Mouse (Mus musculus) liver, adult 2 months (tissue): ENCODE measurements around the gene Snapc4. TPM values are rescaled to one million over a fixed set of nuclear protein-coding genes. Genes with fewer than 3 reads are reported as not detected.

Experiments
- DNase-seq: peaks from one replicate; pipeline ENCODE4 v3.0.0-alpha.2; 2011; ENCODE audit warnings: low read depth, low spot score; ENCODE audit errors: extremely low read depth
- H3K27ac ChIP-seq: fragments of 200-500 bp; replicated peaks from 2 replicates; pipeline ENCODE4 v1.5.1; 2012; ENCODE audit warnings: low read depth, mild to moderate bottlenecking, control low read depth, inconsistent platforms, low read length; ENCODE audit not compliant: insufficient read depth
- H3K27me3 ChIP-seq: fragments of 200-500 bp; 2 replicates; pipeline ENCODE4 v1.6.1; 2012; ENCODE audit warnings: mild to moderate bottlenecking, moderate library complexity, low read length, inconsistent platforms; ENCODE audit not compliant: control insufficient read depth, insufficient read depth
- H3K36me3 ChIP-seq: fragments of 200-500 bp; 2 replicates; pipeline ENCODE4 v1.6.1; 2012; ENCODE audit warnings: low read length, inconsistent platforms; ENCODE audit not compliant: control insufficient read depth, insufficient read depth
- H3K4me1 ChIP-seq: fragments of 200-500 bp; 2 replicates; pipeline ENCODE4 v1.6.1; 2011; ENCODE audit warnings: low read length; ENCODE audit not compliant: control insufficient read depth, insufficient read depth
- H3K4me3 ChIP-seq: fragments of 200-500 bp; 2 replicates; pipeline ENCODE4 v1.5.1; 2011; ENCODE audit warnings: low read depth, mild to moderate bottlenecking, control low read depth, low read length, moderate library complexity; ENCODE audit not compliant: insufficient read depth
- H3K79me2 ChIP-seq: fragments of 200-500 bp; 2 replicates; pipeline ENCODE4 v1.6.1; 2012; ENCODE audit warnings: inconsistent platforms, mild to moderate bottlenecking, low read length, moderate library complexity; ENCODE audit not compliant: control insufficient read depth, insufficient read depth
- H3K9ac ChIP-seq: fragments of 200-500 bp; 2 replicates; pipeline ENCODE4 v1.6.1; 2012; ENCODE audit warnings: low read depth, mild to moderate bottlenecking, control low read depth, inconsistent platforms, low read length
- CTCF ChIP-seq: fragments of 200-500 bp; IDR thresholded peaks from 2 replicates; pipeline ENCODE4 v1.5.1; 2011; ENCODE audit warnings: low read depth, low read length, control low read depth
- POLR2A ChIP-seq: fragments of 200-500 bp; IDR thresholded peaks from 2 replicates; pipeline ENCODE4 v1.6.1; 2011; ENCODE audit warnings: low read length, control low read depth; ENCODE audit not compliant: insufficient read depth; ENCODE audit errors: extremely low read depth
- WGBS: fragments of 180-500 bp; shearing (Covaris S2); methylation state at CpG from one replicate; pipeline ENCODE4 v1.1.7; 2018; 5-methylcytosine and 5-hydroxymethylcytosine counted together
- polyA plus RNA-seq: library from polyadenylated mRNA; depleted of rRNA; stranded (reverse); fragments of >200 nt; gene quantifications from 2 replicates; pipeline ENCODE4 v1.2.3, GENCODE M21; 2012; rRNA removed
- total RNA-seq: library from RNA; depleted of rRNA; stranded (reverse); fragments of >200 nt; gene quantifications from 2 replicates; pipeline ENCODE4 v1.2.3, GENCODE M21; 2014; rRNA removed

The Snapc4 gene
- total and polyA plus RNA-seq, 2 experiments, result 7.5 to 14.3 TPM

GRCm38 (mm10) chr2:26313394-26313793, 67.1 kb downstream of the Snapc4 start:
- Histone ChIP-seq H3K4me3 (no peak overlapping the region), H3K9ac (no peak overlapping the region), H3K27ac (no peak overlapping the region), H3K36me3 (no peaks in the 10 kb centered on the region), H3K4me1 (no peaks in the 10 kb centered on the region), H3K27me3 (no peaks in the 10 kb centered on the region), H3K79me2 (no peaks in the 10 kb centered on the region)
- no peak for TF ChIP-seq CTCF
- TF ChIP-seq POLR2A, result no peak
- DNase-seq, result no peak
- WGBS, result 78% methylated on average over 1 of the region's 1 CpGs

- H3K36me3 ChIP-seq, result no peaks in the 10 kb centered on the region
- H3K27me3 ChIP-seq, result no peaks in the 10 kb centered on the region
- no peak overlapping the region for H3K27ac ChIP-seq
- no peaks in the 10 kb centered on the region for H3K79me2 ChIP-seq
- no peak for DNase-seq
- no peak overlapping the region for H3K9ac ChIP-seq
- 63% methylated on average over 2 of the region's 2 CpGs for WGBS
- H3K4me1 ChIP-seq, result no peaks in the 10 kb centered on the region
- TF ChIP-seq POLR2A, result no peak
- TF ChIP-seq CTCF, result peak; percentile 16; the same call in 1 of the 2 replicates
- H3K4me3 ChIP-seq, result no peak overlapping the region
Measured at GRCm38 (mm10) chr2:26312812-26313211, 67.6 kb downstream of the Snapc4 start.

Other genes starting within 250 kb of the Snapc4 start
- not detected in 2 replicates for gene Lhx3, start 172.4 kb downstream of the Snapc4 start, total RNA-seq
- not detected in 2 replicates for gene Lhx3, start 172.4 kb downstream of the Snapc4 start, polyA plus RNA-seq
- gene Qsox2, start 143.1 kb downstream of the Snapc4 start, total RNA-seq, result 4.1 and 4.2 TPM in 2 replicates
- gene Qsox2, start 143.1 kb downstream of the Snapc4 start, polyA plus RNA-seq, result 4.4 and 4.9 TPM in 2 replicates
- under 0.01 TPM in 1 of 2 replicates, not detected in the other for gene Ccdc187, start 86.1 kb downstream of the Snapc4 start, total RNA-seq
- 0.04 TPM in 1 of 2 replicates, not detected in the other for gene Ccdc187, start 86.1 kb downstream of the Snapc4 start, polyA plus RNA-seq
- gene Gpsm1, start 65.1 kb downstream of the Snapc4 start, total RNA-seq, result 0.74 and 1.6 TPM in 2 replicates
- 1.9 and 2.1 TPM in 2 replicates for gene Gpsm1, start 65.1 kb downstream of the Snapc4 start, polyA plus RNA-seq
- gene Dnlz, start 28.5 kb downstream of the Snapc4 start, total RNA-seq, result 8.7 and 10.7 TPM in 2 replicates
- 16.4 and 22.4 TPM in 2 replicates for gene Dnlz, start 28.5 kb downstream of the Snapc4 start, polyA plus RNA-seq
- gene Card9, start 19.7 kb downstream of the Snapc4 start, total RNA-seq, result 0.81 and 0.92 TPM in 2 replicates
- gene Card9, start 19.7 kb downstream of the Snapc4 start, polyA plus RNA-seq, result 0.40 and 0.84 TPM in 2 replicates
- gene Entr1, start 8.7 kb upstream of the Snapc4 start, total RNA-seq, result 31.5 and 32.8 TPM in 2 replicates
- gene Entr1, start 8.7 kb upstream of the Snapc4 start, polyA plus RNA-seq, result 41.0 and 45.0 TPM in 2 replicates
- gene Pmpca, start 8.7 kb upstream of the Snapc4 start, total RNA-seq, result 38.2 and 40.8 TPM in 2 replicates
- gene Pmpca, start 8.7 kb upstream of the Snapc4 start, polyA plus RNA-seq, result 35.7 and 52.0 TPM in 2 replicates
- gene Inpp5e, start 28.6 kb upstream of the Snapc4 start, total RNA-seq, result 2.4 and 4.4 TPM in 2 replicates
- 7.1 and 8.7 TPM in 2 replicates for gene Inpp5e, start 28.6 kb upstream of the Snapc4 start, polyA plus RNA-seq
- gene Sec16a, start 64.6 kb upstream of the Snapc4 start, total RNA-seq, result 44.5 and 53.2 TPM in 2 replicates
- 70.5 and 78.2 TPM in 2 replicates for gene Sec16a, start 64.6 kb upstream of the Snapc4 start, polyA plus RNA-seq
- gene Notch1, start 136.0 kb upstream of the Snapc4 start, total RNA-seq, result 6.2 and 13.8 TPM in 2 replicates
- 9.1 and 9.7 TPM in 2 replicates for gene Notch1, start 136.0 kb upstream of the Snapc4 start, polyA plus RNA-seq
- 58.6 and 67.0 TPM in 2 replicates for gene Egfl7, start 199.4 kb upstream of the Snapc4 start, total RNA-seq
- 60.7 and 90.0 TPM in 2 replicates for gene Egfl7, start 199.4 kb upstream of the Snapc4 start, polyA plus RNA-seq
- gene Gm20532, start 206.0 kb upstream of the Snapc4 start, total RNA-seq, result not detected in 2 replicates
- gene Gm20532, start 206.0 kb upstream of the Snapc4 start, polyA plus RNA-seq, result not detected in 2 replicates
- gene Agpat2, start 223.8 kb upstream of the Snapc4 start, total RNA-seq, result 116 and 153 TPM in 2 replicates
- gene Agpat2, start 223.8 kb upstream of the Snapc4 start, polyA plus RNA-seq, result 421 and 511 TPM in 2 replicates
- gene Fam69b, start 247.8 kb upstream of the Snapc4 start, total RNA-seq, result 0.09 and 0.13 TPM in 2 replicates
- gene Fam69b, start 247.8 kb upstream of the Snapc4 start, polyA plus RNA-seq, result 0.41 and 0.60 TPM in 2 replicates